Mouse (Mus musculus): ENCODE measurements around the gene Farp1. TPM values are rescaled to one million over a fixed set of nuclear protein-coding genes. Genes with fewer than 3 reads are reported as not detected.

Gene Farp1
- polyA plus RNA-seq, 1 experiment from 2014 or later = 8.8 TPM

DNA sequence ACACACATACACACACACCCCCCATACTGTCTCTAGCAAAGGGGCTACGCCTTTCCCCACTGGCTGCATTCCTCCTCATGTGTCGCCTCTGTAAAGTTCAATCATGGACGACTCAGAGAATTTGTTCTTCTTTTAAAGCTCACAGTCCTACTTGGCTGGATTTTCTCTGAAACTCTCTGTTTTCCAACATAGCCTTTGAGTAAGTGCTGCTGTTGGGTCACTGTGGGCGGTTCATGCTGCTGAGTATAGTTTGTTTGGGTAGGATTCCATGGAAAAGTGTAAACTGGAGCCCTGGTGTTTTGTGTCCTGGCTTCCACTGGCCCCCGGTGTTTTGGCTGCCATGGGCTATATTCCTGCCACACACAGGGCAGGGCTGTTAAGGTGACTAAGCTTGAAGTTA is 157.4 kb downstream of the Farp1 start:
- ATAC-seq = no peak
- Histone ChIP-seq H3K27me3 (replicated peaks) (no peaks in the 10 kb centered on the region), H3K36me3 (no peaks in the 10 kb centered on the region; the same call in 1 of the 2 replicates), H3K4me3 (no peak overlapping the region), H3K4me1 (0 out of 2 replicates have a peak, but pooled peaks cover 4% of the 10 kb centered on the region), H3K9ac (no peak overlapping the region), H3K9me3 (replicated peaks) (no peaks in the 10 kb centered on the region), H3K27ac (no peak overlapping the region), H3K4me2 (no peak overlapping the region)
- WGBS (ENCODE audit: insufficient replicate concordance) = 56% methylated on average over 5 of the region's 5 CpGs

- no peak for ATAC-seq
- H3K4me1 ChIP-seq = 0 out of 2 replicates have a peak, but pooled peaks cover 4% of the 10 kb centered on the region
Observed at GRCm38 (mm10) chr14:121193981-121194380, 159.0 kb downstream of the Farp1 start.

DNA sequence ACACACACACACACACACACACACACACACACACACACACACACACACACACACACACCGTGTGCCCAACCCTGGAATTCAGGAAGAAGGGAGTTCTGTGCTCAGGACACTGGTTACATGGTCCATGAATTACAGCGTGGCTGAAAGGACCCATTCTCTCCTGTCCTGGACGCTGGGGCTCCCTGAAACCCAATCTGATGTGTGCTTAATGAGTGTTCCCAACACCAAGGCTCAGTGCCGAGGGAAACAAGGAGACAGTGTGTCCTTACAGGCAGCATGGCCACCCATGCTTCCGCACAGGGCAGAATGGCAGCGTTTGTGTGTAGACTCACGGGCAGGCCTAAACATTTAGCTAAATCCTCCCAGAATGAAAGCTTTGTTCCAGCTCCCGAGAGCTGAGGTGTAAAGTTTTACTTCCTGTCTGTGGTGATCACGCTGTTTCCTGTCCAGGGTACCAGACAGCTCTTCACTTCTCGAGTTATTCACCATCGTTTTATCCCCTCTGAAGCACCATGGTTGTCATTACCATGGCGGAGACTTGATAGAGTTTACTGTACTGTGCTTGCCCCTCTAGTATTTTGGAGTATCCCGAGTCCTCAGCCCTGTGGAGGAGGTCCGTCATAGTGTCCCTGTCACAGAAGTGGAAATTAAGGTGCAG is 164.0 kb downstream of the Farp1 start:
- H3K4me1 ChIP-seq = no peaks in the 10 kb centered on the region
- no peak overlapping the region for H3K27ac ChIP-seq
- H3K27me3 ChIP-seq (replicated peaks) = no peaks in the 10 kb centered on the region
- no peaks in the 10 kb centered on the region for H3K9me3 ChIP-seq (replicated peaks)
- WGBS (ENCODE audit: insufficient replicate concordance) = 53% methylated on average over 14 of the region's 14 CpGs
- H3K9ac ChIP-seq = no peak overlapping the region
- no peaks in the 10 kb centered on the region for H3K36me3 ChIP-seq
- no peak for ATAC-seq
- H3K4me2 ChIP-seq = no peak overlapping the region
- H3K4me3 ChIP-seq = no peak overlapping the region

More at GRCm38 (mm10) chr14:121193981-121194380, 159.0 kb downstream of the Farp1 start:
- 70% methylated on average over 2 of the region's 2 CpGs for WGBS (ENCODE audit: insufficient replicate concordance)
- Histone ChIP-seq H3K4me3 (no peak overlapping the region), H3K4me2 (no peak overlapping the region), H3K9ac (no peak overlapping the region), H3K27ac (no peak overlapping the region), H3K9me3 (replicated peaks) (no peaks in the 10 kb centered on the region), H3K27me3 (replicated peaks) (no peaks in the 10 kb centered on the region), H3K36me3 (no peaks in the 10 kb centered on the region)

- no peak overlapping the region for H3K27ac ChIP-seq
- no peak overlapping the region for H3K9ac ChIP-seq
- H3K4me3 ChIP-seq = no peak overlapping the region
- 64% methylated on average over 8 of the region's 8 CpGs for WGBS (ENCODE audit: insufficient replicate concordance)
- H3K9me3 ChIP-seq (replicated peaks) = no peaks in the 10 kb centered on the region
- no peaks in the 10 kb centered on the region for H3K36me3 ChIP-seq
- no peaks in the 10 kb centered on the region for H3K4me1 ChIP-seq
- no peak overlapping the region for H3K4me2 ChIP-seq
- ATAC-seq = no peak
- H3K27me3 ChIP-seq (replicated peaks) = no peaks in the 10 kb centered on the region
Observed at GRCm38 (mm10) chr14:121199789-121200188, 164.8 kb downstream of the Farp1 start.

DNA sequence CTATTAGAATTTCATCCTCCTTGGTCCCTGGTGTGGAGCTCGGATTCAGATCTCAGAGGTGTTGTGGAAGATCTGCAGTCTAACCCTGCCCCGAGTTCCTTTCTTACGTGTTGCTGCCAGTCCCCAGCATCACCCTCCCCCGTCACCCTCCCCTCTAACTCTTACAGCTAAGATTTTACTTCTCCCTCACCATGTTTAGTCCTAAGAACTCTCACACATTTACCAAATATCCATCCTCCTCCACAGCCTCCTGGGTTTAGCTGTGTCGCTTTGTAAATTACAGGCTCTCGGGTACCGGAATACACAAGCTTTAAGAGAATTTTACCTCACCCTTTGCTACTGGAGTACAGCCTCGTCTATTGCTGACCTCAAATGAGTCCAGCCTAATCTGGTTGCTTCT is 165.4 kb downstream of the Farp1 start:
- Histone ChIP-seq H3K4me2 (no peak overlapping the region), H3K9me3 (replicated peaks) (no peaks in the 10 kb centered on the region), H3K9ac (no peak overlapping the region), H3K4me3 (no peak overlapping the region), H3K27ac (no peak overlapping the region), H3K27me3 (replicated peaks) (no peaks in the 10 kb centered on the region), H3K4me1 (no peaks in the 10 kb centered on the region), H3K36me3 (no peaks in the 10 kb centered on the region)
- ATAC-seq = no peak
- WGBS (ENCODE audit: insufficient replicate concordance) = 65% methylated on average over 8 of the region's 8 CpGs

DNA sequence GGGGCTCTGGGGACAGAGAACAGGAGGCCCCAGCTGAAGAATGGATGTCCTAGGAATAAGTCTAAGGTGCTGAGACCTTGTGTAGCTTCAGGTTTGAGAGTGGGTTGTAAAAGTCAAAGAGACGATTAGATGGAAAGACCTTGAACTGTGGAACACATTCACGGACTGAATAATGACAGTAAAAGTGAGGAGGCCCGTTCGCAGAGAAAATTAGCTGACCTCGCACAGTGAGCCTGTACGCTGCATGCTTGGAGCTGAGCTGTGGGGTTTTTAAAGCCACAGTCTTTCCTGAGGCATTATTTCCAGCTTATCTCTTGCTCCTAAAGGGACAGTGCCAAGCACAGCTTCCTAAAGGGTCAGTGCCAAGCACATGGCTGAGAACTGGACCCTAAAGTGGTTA is 166.2 kb downstream of the Farp1 start:
- no peak for ATAC-seq
- no peak overlapping the region for H3K27ac ChIP-seq

DNA sequence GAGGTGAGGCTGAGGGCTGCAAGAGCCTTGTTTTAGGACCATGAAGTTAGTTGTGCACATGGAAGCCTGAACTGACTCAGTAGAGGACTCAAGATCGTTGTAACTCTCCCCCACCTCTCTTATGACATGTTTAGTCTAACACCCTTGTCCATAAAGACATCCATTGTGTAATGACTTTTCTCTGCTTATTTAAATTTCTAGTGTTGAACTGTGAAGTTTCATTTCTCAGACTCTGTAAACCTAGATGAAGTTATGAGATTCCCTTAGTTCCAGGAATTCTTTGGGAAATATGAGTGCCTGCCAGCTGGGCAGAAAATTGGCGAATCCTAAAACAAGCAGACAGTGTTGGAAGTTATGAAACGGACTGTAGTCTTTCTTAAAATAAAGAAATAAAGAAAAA is 170.5 kb downstream of the Farp1 start:
- ATAC-seq = no peak
- WGBS (ENCODE audit: insufficient replicate concordance) = 62% methylated on average over 3 of the region's 3 CpGs
- Histone ChIP-seq H3K27ac (no peak overlapping the region), H3K4me2 (no peak overlapping the region), H3K4me3 (no peak overlapping the region), H3K27me3 (replicated peaks) (no peaks in the 10 kb centered on the region), H3K4me1 (no peaks in the 10 kb centered on the region), H3K9ac (no peak overlapping the region), H3K9me3 (replicated peaks) (no peaks in the 10 kb centered on the region), H3K36me3 (peaks cover 3% of the 10 kb centered on the region; the same call in 1 of the 2 replicates)

More for the DNA sequence above, 166.2 kb downstream of the Farp1 start:
- Histone ChIP-seq H3K4me3 (no peak overlapping the region), H3K27me3 (replicated peaks) (no peaks in the 10 kb centered on the region), H3K4me2 (no peak overlapping the region), H3K9ac (no peak overlapping the region), H3K9me3 (replicated peaks) (no peaks in the 10 kb centered on the region), H3K36me3 (no peaks in the 10 kb centered on the region), H3K4me1 (no peaks in the 10 kb centered on the region)
- WGBS (ENCODE audit: insufficient replicate concordance) = 60% methylated on average over 6 of the region's 6 CpGs

GRCm38 (mm10) chr14:121207441-121208158 is 172.6 kb downstream of the Farp1 start:
- Histone ChIP-seq H3K27me3 (replicated peaks) (no peaks in the 10 kb centered on the region), H3K9me3 (replicated peaks) (no peaks in the 10 kb centered on the region), H3K36me3 (peaks cover 10% of the 10 kb centered on the region), H3K4me3 (no peak overlapping the region), H3K27ac (no peak overlapping the region), H3K4me1 (no peaks in the 10 kb centered on the region), H3K4me2 (no peak overlapping the region), H3K9ac (no peak overlapping the region)
- ATAC-seq = no peak
- 65% methylated on average over 15 of the region's 15 CpGs for WGBS (ENCODE audit: insufficient replicate concordance)

GRCm38 (mm10) chr14:121208159-121208515 is 173.1 kb downstream of the Farp1 start:
- no peaks in the 10 kb centered on the region for H3K9me3 ChIP-seq (replicated peaks)
- no peak overlapping the region for H3K9ac ChIP-seq
- H3K4me3 ChIP-seq = no peak overlapping the region
- H3K27me3 ChIP-seq (replicated peaks) = no peaks in the 10 kb centered on the region
- WGBS (ENCODE audit: insufficient replicate concordance) = 58% methylated on average over 3 of the region's 3 CpGs
- no peak overlapping the region for H3K4me2 ChIP-seq
- H3K36me3 ChIP-seq = peaks cover 11% of the 10 kb centered on the region
- ATAC-seq = no peak
- no peaks in the 10 kb centered on the region for H3K4me1 ChIP-seq
- H3K27ac ChIP-seq = no peak overlapping the region

DNA sequence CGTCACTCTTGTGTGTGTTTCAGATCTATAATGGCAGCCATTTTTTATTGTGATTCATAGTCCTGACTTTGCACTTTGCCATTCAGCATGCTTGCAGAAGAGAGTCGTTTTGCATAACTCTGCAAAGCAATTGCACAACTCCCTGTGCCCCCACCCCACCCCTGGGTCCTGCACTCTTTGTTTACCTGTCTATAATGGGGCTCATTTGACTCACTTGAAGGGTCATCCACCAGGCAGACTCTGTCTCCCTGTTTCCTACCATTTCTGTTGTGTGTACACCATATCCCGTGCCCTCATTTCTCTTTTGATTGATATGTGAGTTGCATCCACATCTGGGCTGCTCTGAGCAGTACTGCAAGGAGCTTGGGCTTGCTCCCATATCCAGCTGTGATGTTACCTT is 175.3 kb downstream of the Farp1 start:
- H3K9ac ChIP-seq = no peak overlapping the region
- no peak overlapping the region for H3K4me3 ChIP-seq
- peak; percentile 35; the same call in 1 of the 2 replicates for ATAC-seq
- H3K27me3 ChIP-seq (replicated peaks) = no peaks in the 10 kb centered on the region
- no peaks in the 10 kb centered on the region for H3K4me1 ChIP-seq
- H3K36me3 ChIP-seq = peaks cover 11% of the 10 kb centered on the region
- no peaks in the 10 kb centered on the region for H3K9me3 ChIP-seq (replicated peaks)
- WGBS (ENCODE audit: insufficient replicate concordance) = 57% methylated on average over 3 of the region's 3 CpGs
- no peak overlapping the region for H3K27ac ChIP-seq
- no peak overlapping the region for H3K4me2 ChIP-seq

DNA sequence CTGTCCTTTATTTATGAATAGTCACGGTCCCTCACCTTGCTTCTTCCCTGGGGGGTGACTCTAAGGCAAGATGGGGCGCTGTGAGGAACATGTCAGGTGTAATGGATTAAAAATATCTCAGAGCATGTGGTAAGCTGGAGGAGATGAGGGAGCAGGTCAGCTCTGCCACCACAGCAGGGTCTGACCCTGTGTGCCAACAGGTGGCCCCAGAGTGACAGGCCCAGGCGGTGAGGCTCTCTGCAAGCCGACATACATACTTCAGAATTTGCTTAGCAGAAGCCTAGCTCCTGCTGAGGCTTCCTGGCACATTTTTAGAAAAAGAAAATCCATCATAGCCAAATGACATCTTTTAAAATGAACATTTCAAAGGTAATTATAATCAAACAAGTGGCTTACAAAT is 178.7 kb downstream of the Farp1 start:
- no peak overlapping the region for H3K4me3 ChIP-seq
- peaks cover 11% of the 10 kb centered on the region for H3K36me3 ChIP-seq
- no peak overlapping the region for H3K9ac ChIP-seq
- WGBS (ENCODE audit: insufficient replicate concordance) = 70% methylated on average over 4 of the region's 4 CpGs
- H3K4me1 ChIP-seq = no peaks in the 10 kb centered on the region
- no peaks in the 10 kb centered on the region for H3K27me3 ChIP-seq (replicated peaks)
- no peak overlapping the region for H3K27ac ChIP-seq
- H3K4me2 ChIP-seq = no peak overlapping the region
- no peak for ATAC-seq
- H3K9me3 ChIP-seq (replicated peaks) = no peaks in the 10 kb centered on the region

DNA sequence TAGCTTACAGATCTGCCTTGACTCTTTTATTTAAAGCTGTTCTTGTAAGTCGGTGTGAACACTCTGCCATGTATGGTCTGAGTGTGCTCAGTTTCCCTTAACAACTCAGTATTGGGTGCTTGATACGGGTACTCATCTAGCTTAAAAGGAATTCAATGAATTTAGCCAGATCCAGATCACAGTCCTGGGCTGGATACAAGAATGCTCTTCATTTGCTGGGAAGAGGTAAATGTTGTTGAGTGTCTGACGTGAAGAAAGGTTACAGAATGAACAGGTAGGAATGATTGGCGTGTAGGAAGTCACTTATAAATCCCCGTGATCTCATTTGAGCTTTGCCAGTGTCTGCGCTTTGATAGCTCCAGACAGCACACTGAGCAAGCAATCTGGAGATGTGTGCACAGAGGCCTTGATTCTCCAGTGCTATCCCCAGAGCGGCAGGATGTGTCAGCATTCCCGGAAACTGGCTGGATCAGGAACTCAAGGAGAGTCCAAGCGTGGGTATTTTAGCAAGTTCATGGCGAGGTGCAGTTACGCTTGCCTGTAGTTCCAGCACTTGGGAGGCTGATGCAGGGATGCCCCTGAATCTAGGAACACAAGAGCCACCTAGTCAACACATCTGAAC is 179.7 kb downstream of the Farp1 start:
- H3K9me3 ChIP-seq (replicated peaks) = no peaks in the 10 kb centered on the region
- no peaks in the 10 kb centered on the region for H3K4me1 ChIP-seq
- no peak overlapping the region for H3K4me2 ChIP-seq
- H3K9ac ChIP-seq = no peak overlapping the region
- peaks cover 11% of the 10 kb centered on the region for H3K36me3 ChIP-seq
- no peak for ATAC-seq
- WGBS (ENCODE audit: insufficient replicate concordance) = 71% methylated on average over 11 of the region's 11 CpGs
- no peak overlapping the region for H3K27ac ChIP-seq
- no peaks in the 10 kb centered on the region for H3K27me3 ChIP-seq (replicated peaks)
- no peak overlapping the region for H3K4me3 ChIP-seq
